Mouse (Mus musculus) liver, embryonic 11.5 days (tissue): ENCODE data around the gene Hps4. TPM values are rescaled to one million over a fixed set of nuclear protein-coding genes. Genes with fewer than 3 reads are reported as not detected.

Experiments
- ATAC-seq: fragments of 200-750 bp; cut with Nextera tagmentation; replicated peaks from 2 replicates; pipeline ENCODE4 v1.8.0; 2017; ENCODE audit warnings: moderate number of reproducible peaks, mild to moderate bottlenecking, moderate TSS enrichment, moderate library complexity; ENCODE audit not compliant: low FRiP score
- DNase-seq: peaks from one replicate; pipeline ENCODE4 v3.0.0-alpha.2; 2017; ENCODE audit warnings: low spot score
- H3K27ac ChIP-seq: fragments of 300-500 bp; sonication (generic); 2 replicates; pipeline ENCODE4 v1.5.1; 2014; ENCODE audit warnings: mild to moderate bottlenecking, low read depth, low read length, control low read depth
- H3K27me3 ChIP-seq: fragments of 300-500 bp; sonication (generic); replicated peaks from 2 replicates; pipeline ENCODE4 v1.6.1; 2014; ENCODE audit warnings: low read length, mixed read lengths; ENCODE audit not compliant: control insufficient read depth, insufficient read depth
- H3K36me3 ChIP-seq: fragments of 300-500 bp; sonication (generic); 2 replicates; pipeline ENCODE4 v1.6.1; 2014; ENCODE audit warnings: mild to moderate bottlenecking, low read length, moderate library complexity, mixed read lengths; ENCODE audit not compliant: control insufficient read depth, insufficient read depth
- H3K4me1 ChIP-seq: fragments of 300-500 bp; sonication (generic); replicated peaks from 2 replicates; pipeline ENCODE4 v1.6.1; 2014; ENCODE audit warnings: low read length, mixed read lengths; ENCODE audit not compliant: control insufficient read depth, insufficient read depth
- H3K4me2 ChIP-seq: fragments of 300-500 bp; sonication (generic); 2 replicates; pipeline ENCODE4 v1.6.1; 2014; ENCODE audit warnings: mild to moderate bottlenecking, control low read depth, moderate library complexity
- H3K4me3 ChIP-seq: fragments of 300-500 bp; sonication (generic); 2 replicates; pipeline ENCODE4 v1.5.1; 2014; ENCODE audit warnings: low read depth, low read length, control low read depth
- H3K9ac ChIP-seq: fragments of 300-500 bp; sonication (generic); 2 replicates; pipeline ENCODE4 v1.6.1; 2014; ENCODE audit warnings: low read depth, low read length, control low read depth
- H3K9me3 ChIP-seq: fragments of 300-500 bp; sonication (generic); 2 replicates; pipeline ENCODE4 v1.6.1; 2016; ENCODE audit warnings: low read length, inconsistent platforms, mixed read lengths; ENCODE audit not compliant: control insufficient read depth
- WGBS: fragments of 180-500 bp; shearing (Covaris S2); extraction: QIAGEN DNeasy Blood & Tissue Kit; methylation state at CpG from one replicate; pipeline ENCODE4 v1.1.7; 2014; 5-methylcytosine and 5-hydroxymethylcytosine counted together
- polyA plus RNA-seq: library from polyadenylated mRNA; unstranded; fragments of >200 nt; fragmentation: Nextera tagmentation; extraction: Ambion mirVana; gene quantifications from 2 replicates; pipeline ENCODE4 v1.2.1, GENCODE M21; 2014

Hps4 gene
- polyA plus RNA-seq, 1 experiment from 2014 or later = 32.2 TPM

DNA sequence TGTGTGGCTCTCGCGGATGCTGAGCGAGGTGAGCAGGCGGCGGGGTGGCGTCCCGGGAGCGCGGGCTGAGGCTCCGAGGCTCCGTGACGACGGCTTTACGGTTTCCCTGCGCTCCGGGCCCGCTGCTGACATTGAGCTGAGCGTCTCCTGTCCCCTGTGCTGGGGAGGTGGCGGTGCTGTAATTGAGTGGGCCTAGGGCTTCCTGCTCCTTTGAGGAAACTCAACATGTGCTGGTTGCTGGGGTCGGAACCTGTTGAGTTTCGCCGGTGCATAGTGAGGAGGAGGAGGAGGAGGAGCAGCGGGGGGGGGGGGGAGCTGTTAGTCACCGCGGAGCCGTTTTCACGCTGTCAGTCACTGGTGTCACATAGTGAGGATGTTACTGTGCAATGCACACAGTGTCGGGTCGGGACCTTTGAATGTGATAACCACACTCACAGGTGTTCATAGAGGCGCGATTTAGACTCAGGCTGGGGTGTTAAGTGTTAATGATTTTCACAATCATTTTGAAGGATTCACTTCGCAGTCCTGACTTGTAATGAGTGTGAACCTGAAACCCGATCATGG, 16.4 kb upstream of the Hps4 start:
- ATAC-seq = peak; percentile 7; the same call in 1 of the 2 replicates
- Histone ChIP-seq H3K4me3 (peak overlapping the region; percentile 99), H3K4me1 (peaks cover 18% of the 10 kb centered on the region), H3K9ac (peak overlapping the region; percentile 89), H3K36me3 (peaks cover 32% of the 10 kb centered on the region), H3K4me2 (peak overlapping the region; percentile 76), H3K27me3 (no peaks in the 10 kb centered on the region), H3K9me3 (no peaks in the 10 kb centered on the region), H3K27ac (no peak overlapping the region)
- no peak for DNase-seq
- 1% methylated on average over 32 of the region's 33 CpGs for WGBS

GRCm38 (mm10) chr5:112327854-112328253, 15.0 kb upstream of the Hps4 start:
- no peak overlapping the region for H3K4me2 ChIP-seq
- H3K36me3 ChIP-seq = peaks cover 42% of the 10 kb centered on the region
- no peak overlapping the region for H3K9ac ChIP-seq
- no peak for ATAC-seq
- no peak overlapping the region for H3K4me3 ChIP-seq
- H3K9me3 ChIP-seq = no peaks in the 10 kb centered on the region
- no peak for DNase-seq
- H3K27ac ChIP-seq = no peak overlapping the region
- H3K4me1 ChIP-seq = peaks cover 18% of the 10 kb centered on the region
- H3K27me3 ChIP-seq = no peaks in the 10 kb centered on the region
- 94% methylated on average over 15 of the region's 15 CpGs for WGBS

GRCm38 (mm10) chr5:112329805-112330564, 12.9 kb upstream of the Hps4 start:
- no peak overlapping the region for H3K9ac ChIP-seq
- WGBS = 93% methylated on average over 14 of the region's 14 CpGs
- H3K4me2 ChIP-seq = no peak overlapping the region
- no peaks in the 10 kb centered on the region for H3K27me3 ChIP-seq
- peaks cover 64% of the 10 kb centered on the region for H3K36me3 ChIP-seq
- H3K9me3 ChIP-seq = no peaks in the 10 kb centered on the region
- ATAC-seq (no peak), DNase-seq (no peak)
- no peak overlapping the region for H3K27ac ChIP-seq
- no peak overlapping the region for H3K4me3 ChIP-seq
- H3K4me1 ChIP-seq = peaks cover 11% of the 10 kb centered on the region

- Histone ChIP-seq H3K9me3 (no peaks in the 10 kb centered on the region), H3K4me3 (no peak overlapping the region), H3K4me2 (no peak overlapping the region), H3K4me1 (no peaks in the 10 kb centered on the region), H3K27me3 (no peaks in the 10 kb centered on the region), H3K36me3 (peaks cover 79% of the 10 kb centered on the region), H3K27ac (no peak overlapping the region), H3K9ac (no peak overlapping the region)
- WGBS = 45% methylated on average over 2 of the region's 2 CpGs
- ATAC-seq (0 out of 2 replicates have a peak, but pooled peaks have one; percentile 33), DNase-seq (no peak)
Measured at GRCm38 (mm10) chr5:112335473-112335872, 7.4 kb upstream of the Hps4 start.

GRCm38 (mm10) chr5:112337004-112337403, 5.9 kb upstream of the Hps4 start:
- peaks cover 63% of the 10 kb centered on the region for H3K36me3 ChIP-seq

GRCm38 (mm10) chr5:112339215-112339614, 3.7 kb upstream of the Hps4 start:
- WGBS = 74% methylated on average over 7 of the region's 7 CpGs
- no peak overlapping the region for H3K4me3 ChIP-seq
- peaks cover 44% of the 10 kb centered on the region for H3K36me3 ChIP-seq
- H3K9me3 ChIP-seq = no peaks in the 10 kb centered on the region
- ATAC-seq (no peak), DNase-seq (no peak)
- H3K4me1 ChIP-seq = peaks cover 13% of the 10 kb centered on the region
- H3K27me3 ChIP-seq = no peaks in the 10 kb centered on the region
- no peak overlapping the region for H3K4me2 ChIP-seq
- no peak overlapping the region for H3K27ac ChIP-seq
- H3K9ac ChIP-seq = no peak overlapping the region

More at GRCm38 (mm10) chr5:112337004-112337403, 5.9 kb upstream of the Hps4 start:
- ATAC-seq (no peak), DNase-seq (no peak)
- Histone ChIP-seq H3K9me3 (no peaks in the 10 kb centered on the region), H3K27ac (no peak overlapping the region), H3K4me2 (no peak overlapping the region), H3K9ac (no peak overlapping the region), H3K4me1 (peaks cover 4% of the 10 kb centered on the region), H3K27me3 (no peaks in the 10 kb centered on the region), H3K4me3 (no peak overlapping the region)
- WGBS = 93% methylated on average over 22 of the region's 22 CpGs

DNA sequence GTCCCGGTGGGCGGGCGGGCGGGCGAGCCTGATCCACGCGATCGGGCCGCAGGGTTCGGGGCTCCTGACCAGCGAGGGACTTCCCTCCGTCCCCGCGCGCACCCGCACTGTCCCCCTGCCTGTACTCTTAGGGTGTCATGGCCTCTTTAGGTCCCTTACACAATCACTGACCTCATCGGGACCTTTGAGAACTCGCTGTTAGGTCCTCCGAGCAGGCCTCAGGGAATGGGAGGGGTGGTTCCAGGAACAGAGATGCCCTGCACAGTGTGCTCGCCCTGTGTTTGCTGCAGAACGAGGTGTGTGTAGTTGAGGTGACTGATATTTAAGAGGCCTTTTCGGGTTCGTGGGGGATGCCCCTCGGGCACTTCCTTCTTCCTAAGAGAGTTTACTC, 317 bp downstream of the Hps4 start:
- Histone ChIP-seq H3K9ac (peak overlapping the region; percentile 84), H3K4me1 (peaks cover 33% of the 10 kb centered on the region), H3K27me3 (no peaks in the 10 kb centered on the region), H3K4me3 (peak overlapping the region; percentile 94), H3K9me3 (no peaks in the 10 kb centered on the region), H3K36me3 (peaks cover 10% of the 10 kb centered on the region), H3K27ac (peak overlapping the region; percentile 73), H3K4me2 (peak overlapping the region; percentile 94)
- under 1% methylated on average over 23 of the region's 24 CpGs for WGBS
- peak; percentile 75 for ATAC-seq
- DNase-seq = no peak

DNA sequence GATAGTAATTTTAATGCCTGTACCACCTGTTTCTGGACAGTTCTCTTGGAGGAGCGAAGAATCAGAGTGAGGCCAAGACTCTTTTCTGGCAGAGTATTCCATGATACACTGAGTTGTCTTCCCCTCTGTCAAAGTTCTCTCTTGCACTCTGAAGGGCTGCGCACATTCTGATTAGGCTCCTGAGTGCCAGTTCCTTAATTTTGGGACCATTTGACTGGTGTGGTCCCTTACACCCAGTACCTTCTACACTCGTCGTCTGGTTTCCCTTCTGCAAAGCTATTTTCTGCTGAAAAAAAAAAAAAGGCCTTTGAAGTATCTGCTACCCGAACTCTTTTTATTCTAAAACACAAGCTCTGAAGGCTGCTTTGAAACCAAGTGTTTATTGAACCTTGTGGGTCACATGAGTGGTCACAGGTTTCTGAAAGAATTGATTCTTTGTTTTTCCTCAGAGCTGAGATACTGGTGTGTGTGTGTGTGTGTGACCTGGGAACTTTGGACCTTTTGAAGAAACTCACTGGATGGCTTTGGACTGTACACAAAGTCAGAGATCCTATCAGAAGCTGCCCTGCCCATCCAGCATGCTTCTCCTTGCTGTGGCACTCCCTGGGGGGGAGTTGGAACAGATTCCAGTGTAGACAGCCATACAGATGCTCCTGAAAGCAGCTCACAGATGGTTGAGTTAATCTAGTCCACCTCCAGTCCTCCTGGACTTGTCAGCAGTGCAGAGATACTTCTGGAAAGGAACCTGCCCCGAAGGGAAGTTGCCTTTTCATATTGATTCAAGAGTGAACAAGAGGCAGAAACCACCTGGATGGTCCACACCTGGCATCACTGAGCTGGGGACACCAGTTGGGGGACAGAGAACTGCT, 1.4 kb downstream of the Hps4 start:
- peaks cover 33% of the 10 kb centered on the region for H3K4me1 ChIP-seq
- ATAC-seq = no peak
- 76% methylated on average over 6 of the region's 6 CpGs for WGBS
- H3K9me3 ChIP-seq = no peaks in the 10 kb centered on the region
- peak overlapping the region; percentile 94; the same call in 1 of the 2 replicates for H3K4me3 ChIP-seq
- peak overlapping the region; percentile 94 for H3K4me2 ChIP-seq
- no peak overlapping the region for H3K9ac ChIP-seq
- peaks cover 7% of the 10 kb centered on the region for H3K36me3 ChIP-seq
- no peaks in the 10 kb centered on the region for H3K27me3 ChIP-seq
- no peak for DNase-seq
- H3K27ac ChIP-seq = 0 out of 2 replicates have a peak overlapping the region, but pooled peaks have one; percentile 2
